ENCODE assay signal across 9 mouse cellular contexts in the genomic region with DNA sequence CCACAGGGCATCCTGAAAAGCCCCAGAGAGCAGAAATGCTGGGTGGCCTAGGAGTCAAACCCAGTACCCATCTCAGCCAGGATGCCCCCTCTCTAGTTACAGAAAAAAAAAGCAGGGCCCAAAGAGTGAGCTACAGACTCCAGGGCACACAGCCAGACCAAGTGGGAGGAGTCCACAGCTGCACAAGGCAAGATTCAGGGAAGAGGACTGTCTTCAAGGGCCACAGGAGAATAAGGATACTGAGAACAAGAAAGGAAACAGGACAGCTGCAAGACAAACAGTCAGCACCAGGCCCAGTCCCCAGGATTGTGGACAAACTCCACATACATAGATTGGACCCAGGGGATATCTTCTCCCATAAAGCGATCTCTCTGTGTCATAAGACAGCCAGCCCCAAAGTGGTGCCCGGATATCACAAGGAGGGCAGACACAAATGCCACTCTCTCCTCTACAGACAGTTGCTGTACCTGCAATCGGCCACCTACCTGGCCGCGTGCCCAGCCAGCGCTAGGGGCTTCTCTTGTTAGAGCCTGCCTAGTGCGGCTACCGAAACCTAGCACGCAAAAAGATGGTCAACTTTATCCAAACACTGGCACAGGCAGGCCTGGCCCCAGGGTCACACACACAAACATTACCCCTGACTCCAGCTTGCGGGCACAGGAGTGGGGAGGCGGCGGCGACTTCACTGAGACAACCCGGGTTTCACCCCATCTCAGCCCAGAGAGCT. TPM values are rescaled to one million over a fixed set of nuclear protein-coding genes. Genes with fewer than 3 reads are reported as not detected.
DNase-seq lines count a peak whose midpoint lies in the region; ATAC-seq and TF ChIP-seq lines count a peak whose summit lies in the region.
"Had no signal": no experiment of that assay in that cellular context is flagged by ENCODE, and none has a peak within 500 bp of the region (broad histone marks: within the 10 kb centered on the region; RNA-seq: fewer than 3 reads in every experiment).

No protein-coding gene starts in this region.

- no peak for ATAC-seq in intestine, postnatal 0 days

- no peak for TF ChIP-seq CTCF in intestine, postnatal 0 days (IDR thresholded peaks at IDR 0.05; ENCODE audit: low read depth)
- no peak for TF ChIP-seq CTCF in small intestine, adult 2 months (IDR thresholded peaks at IDR 0.05; ENCODE audit: extremely low read depth, insufficient read length, insufficient replicate concordance, low read depth, low read length)

- no peaks in the 10 kb centered on the region for H3K36me3 ChIP-seq in intestine, postnatal 0 days (ENCODE audit: control insufficient read depth, insufficient read depth)
- no peaks in the 10 kb centered on the region for H3K36me3 ChIP-seq in small intestine, adult 2 months (ENCODE audit: control insufficient read depth, insufficient read depth, low read length)

- H3K9me3 ChIP-seq in intestine, postnatal 0 days (ENCODE audit: control insufficient read depth) = no peaks in the 10 kb centered on the region

- 25% methylated on average over 14 of the region's 14 CpGs for WGBS in intestine, postnatal 0 days
- WGBS in small intestine, adult 2 months = 21% methylated on average over 14 of the region's 14 CpGs

- H3K4me3 ChIP-seq in intestine, postnatal 0 days (ENCODE audit: low read depth, low read length) = peak overlapping the region; percentile 38
- peak overlapping the region; percentile 48 for H3K4me3 ChIP-seq in small intestine, adult 2 months (ENCODE audit: low read depth, low read length)

- H3K27ac ChIP-seq in intestine, postnatal 0 days (ENCODE audit: low read depth, low read length) = no peak overlapping the region
- no peak overlapping the region for H3K27ac ChIP-seq in small intestine, adult 2 months (ENCODE audit: insufficient read depth, low read depth, low read length)

- TF ChIP-seq POLR2A in small intestine, adult 2 months (IDR thresholded peaks at IDR 0.05; ENCODE audit: low read depth, low read length) = no peak

- H3K27me3 ChIP-seq in intestine, postnatal 0 days (replicated peaks; ENCODE audit: control insufficient read depth, insufficient read depth, low read length) = peaks cover 5% of the 10 kb centered on the region
- H3K27me3 ChIP-seq in small intestine, adult 2 months (ENCODE audit: control insufficient read depth, insufficient read depth, low read length) = peaks cover 10% of the 10 kb centered on the region

- peak; percentile 72 to 78 for DNase-seq in cerebellum, postnatal 10 days
- no peak for DNase-seq in cerebellum, adult 18-20 months
- peak; percentile 21 for DNase-seq in lung, postnatal 10 days
- DNase-seq in lung, postnatal 4 days = no peak
- no peak for DNase-seq in adrenal gland, adult 2 months
- DNase-seq in T-cell, adult 2 months (ENCODE audit: low spot score) = no peak
- DNase-seq: cerebellum, adult 11 months had no signal

- no peak overlapping the region for H3K9ac ChIP-seq in intestine, postnatal 0 days (ENCODE audit: low read depth, low read length)

- H3K4me2 ChIP-seq in intestine, postnatal 0 days (replicated peaks; ENCODE audit: low read depth) = peak overlapping the region; percentile 72

- H3K4me1 ChIP-seq in intestine, postnatal 0 days (replicated peaks; ENCODE audit: control insufficient read depth, insufficient read depth, low read length) = 0 out of 2 replicates have a peak, but pooled peaks cover 4% of the 10 kb centered on the region
- H3K4me1 ChIP-seq in small intestine, adult 2 months (ENCODE audit: control insufficient read depth, insufficient read depth, insufficient read length, low read length) = peaks cover 4% of the 10 kb centered on the region

RNA-seq across cellular contexts. Expression of a gene that starts 8.5 kb away (rescaled TPM):
- polyA plus RNA-seq in intestine, postnatal 0 days (2015; fragmentation: Nextera tagmentation; extraction: Ambion mirVana) = 14.0 and 17.4 TPM in 2 replicates
- polyA plus RNA-seq in small intestine, adult 2 months (2012; rRNA removed) = 0.81 and 1.4 TPM in 2 replicates
- total RNA-seq in adrenal gland, adult 2 months (2021) = 1 to 10 TPM; 1.7 to 2.8 TPM
- 2.7 and 3.0 TPM in 2 replicates for polyA plus RNA-seq in adrenal gland, adult 2 months (2012; rRNA removed)

RNA-seq across cellular contexts. Expression of a gene that starts 13.0 kb away (rescaled TPM):
- 0.10 and 0.17 TPM in 2 replicates for polyA plus RNA-seq in intestine, postnatal 0 days (2015; fragmentation: Nextera tagmentation; extraction: Ambion mirVana)
- 0.11 and 0.14 TPM in 2 replicates for polyA plus RNA-seq in small intestine, adult 2 months (2012; rRNA removed)
- not detected for total RNA-seq in adrenal gland, adult 2 months (2021)
- polyA plus RNA-seq in adrenal gland, adult 2 months (2012; rRNA removed) = 0.06 and 0.07 TPM in 2 replicates

Comparison
In these comparisons a context has a peak if more than half of its experiments do, and no peak if none do; other contexts are left out.
1. DNase-seq: peak in cerebellum, postnatal 10 days (2 of 2) and lung, postnatal 10 days (single experiment); none in cerebellum, adult 18-20 months (0 of 2), lung, postnatal 4 days (0 of 2), adrenal gland, adult 2 months (single experiment) and T-cell, adult 2 months (single experiment).